ENCODE assay signal across 11 mouse cellular contexts in genomic region chr13:58147760-58148159, GRCm38 (mm10). TPM values are rescaled to one million over a fixed set of nuclear protein-coding genes. Genes with fewer than 3 reads are reported as not detected.
DNase-seq lines count a peak whose midpoint lies in the region; ATAC-seq and TF ChIP-seq lines count a peak whose summit lies in the region.
"Had no signal": no experiment of that assay in that cellular context is flagged by ENCODE, and none has a peak within 500 bp of the region (broad histone marks: within the 10 kb centered on the region; RNA-seq: fewer than 3 reads in every experiment).

No protein-coding gene starts in this region.

- CTCF ChIA-PET in Patski (lab: Charles Lee), result interaction anchor here (1.0 to 1.7 kb wide), 3 partner anchors 12 to 47 kb away, joined by 4 to 8 read pairs (median 6); no protein-coding TSS in a partner anchor

- TF ChIP-seq CTCF in Patski (IDR thresholded peaks at IDR 0.05), result peak; percentile 24

- no peak overlapping the region for H3K4me3 ChIP-seq in liver, embryonic 13.5 days (replicated peaks)
- H3K4me3 ChIP-seq in liver, embryonic 15.5 days (replicated peaks), result no peak overlapping the region

- in situ Hi-C loops in Patski (cut with MboI; ENCODE audit: low pct_unique_long_range_greater_than_20kb), result no loop called here

- H3K9ac ChIP-seq in liver, embryonic 13.5 days, result no peak overlapping the region
- H3K9ac ChIP-seq in liver, embryonic 15.5 days, result no peak overlapping the region

- intact Hi-C loops in left cerebral cortex, postnatal 25 days (cut with DNase I), result no loop called here
- intact Hi-C loops in heart, postnatal 10 days (cut with DNase I), result no loop called here

- peak overlapping the region; percentile 29; the same call in 1 of the 2 replicates for H3K4me2 ChIP-seq in liver, embryonic 13.5 days
- H3K4me2 ChIP-seq in liver, embryonic 15.5 days, result 0 out of 2 replicates have a peak overlapping the region, but pooled peaks have one; percentile 6

- H3K36me3 ChIP-seq in liver, embryonic 13.5 days, result no peaks in the 10 kb centered on the region
- no peaks in the 10 kb centered on the region for H3K36me3 ChIP-seq in liver, embryonic 15.5 days (replicated peaks)
- H3K36me3 ChIP-seq: forebrain, embryonic 10.5 days; heart, embryonic 12.5 days; heart, embryonic 15.5 days had no signal

- no peak for ATAC-seq in liver, embryonic 13.5 days (ENCODE audit: low read depth)
- ATAC-seq in Patski, result no peak
- no peak for ATAC-seq in liver, embryonic 15.5 days (ENCODE audit: insufficient read depth)

- peaks cover 21% of the 10 kb centered on the region for H3K4me1 ChIP-seq in liver, embryonic 13.5 days (replicated peaks)
- peaks cover 15% of the 10 kb centered on the region; the same call in 1 of the 2 replicates for H3K4me1 ChIP-seq in liver, embryonic 15.5 days (replicated peaks)

- POLR2A ChIA-PET in Patski (lab: Charles Lee), result interaction anchor here (1.8 kb wide), 1 partner anchor 20 kb away, joined by 4 read pairs; no protein-coding TSS in a partner anchor

- DNase-seq in liver, embryonic 13.5 days, result no peak
- DNase-seq in liver (no peak), Patski (ENCODE audit: low read depth, low spot score) (no peak)
- no peak for DNase-seq in left cerebral cortex, postnatal 25 days (ENCODE audit: low spot score in 2 of 2)
- no peak for DNase-seq in heart, postnatal 10 days
- DNase-seq: gastrocnemius, postnatal 25 days had no signal

- H3K9me3 ChIP-seq in liver, embryonic 13.5 days (replicated peaks), result no peaks in the 10 kb centered on the region; the same call in 1 of the 2 replicates
- H3K9me3 ChIP-seq in liver, embryonic 15.5 days (replicated peaks), result no peaks in the 10 kb centered on the region
- H3K9me3 ChIP-seq: heart, embryonic 15.5 days had no signal

- WGBS in liver, embryonic 13.5 days (ENCODE audit: insufficient replicate concordance), result 69% methylated on average over 1 of the region's 1 CpGs
- 78% methylated on average over 1 of the region's 1 CpGs for WGBS in liver, embryonic 15.5 days (ENCODE audit: insufficient replicate concordance)

- H3K27me3 ChIP-seq in liver, embryonic 13.5 days, result peaks cover 6% of the 10 kb centered on the region
- no peaks in the 10 kb centered on the region for H3K27me3 ChIP-seq in Patski
- H3K27me3 ChIP-seq in liver, embryonic 15.5 days, result peaks cover 26% of the 10 kb centered on the region
- H3K27me3 ChIP-seq: heart, embryonic 12.5 days; heart, embryonic 15.5 days had no signal

- no peak overlapping the region for H3K27ac ChIP-seq in liver, embryonic 13.5 days
- H3K27ac ChIP-seq in liver, embryonic 15.5 days (replicated peaks), result no peak overlapping the region
- H3K27ac ChIP-seq: heart, embryonic 15.5 days; hindbrain, embryonic 14.5 days had no signal

RNA-seq across cellular contexts. Expression of gene Idnk, which starts 9.7 kb away (rescaled TPM):
- polyA plus RNA-seq in liver, embryonic 13.5 days (2015; fragmentation: Nextera tagmentation; extraction: Ambion mirVana), result 21.8 and 26.3 TPM in 2 replicates
- polyA plus RNA-seq in Patski (2021), result 29.4 TPM
- polyA plus RNA-seq in liver, embryonic 15.5 days (2015; fragmentation: Nextera tagmentation; extraction: Ambion mirVana), result 17.2 and 18.8 TPM in 2 replicates
- 10 to 100 TPM; 28.3 to 30.0 TPM for total RNA-seq in left cerebral cortex, postnatal 25 days (2021)
- total RNA-seq in heart, postnatal 10 days (2021), result 10 to 100 TPM; 21.3 to 22.0 TPM

RNA-seq across cellular contexts. Expression of gene Hnrnpa0, which starts 19.4 kb away (rescaled TPM):
- 12.5 and 15.3 TPM in 2 replicates for polyA plus RNA-seq in liver, embryonic 13.5 days (2015; fragmentation: Nextera tagmentation; extraction: Ambion mirVana)
- polyA plus RNA-seq in Patski (2021), result 159 TPM
- 5.2 and 6.2 TPM in 2 replicates for polyA plus RNA-seq in liver, embryonic 15.5 days (2015; fragmentation: Nextera tagmentation; extraction: Ambion mirVana)
- 100 to 1,000 TPM; 112 to 119 TPM for total RNA-seq in left cerebral cortex, postnatal 25 days (2021)
- 100 to 1,000 TPM; 139 to 141 TPM for total RNA-seq in heart, postnatal 10 days (2021)

RNA-seq across cellular contexts. Expression of gene Klhl3, which starts 34.4 kb away (rescaled TPM):
- polyA plus RNA-seq in liver, embryonic 13.5 days (2015; fragmentation: Nextera tagmentation; extraction: Ambion mirVana), result 0.79 and 0.91 TPM in 2 replicates
- polyA plus RNA-seq in Patski (2021), result 0.35 TPM
- 1.1 and 1.4 TPM in 2 replicates for polyA plus RNA-seq in liver, embryonic 15.5 days (2015; fragmentation: Nextera tagmentation; extraction: Ambion mirVana)
- 10 to 100 TPM; 33.3 to 37.3 TPM for total RNA-seq in left cerebral cortex, postnatal 25 days (2021)
- 1 to 10 TPM; 4.3 to 4.8 TPM for total RNA-seq in heart, postnatal 10 days (2021)
